Mouse (Mus musculus): Measurements from ENCODE around the gene Gbp7. TPM values are rescaled to one million over a fixed set of nuclear protein-coding genes. Genes with fewer than 3 reads are reported as not detected.
A peak's percentile ranks its signal among the peaks of the same experiment; 100 is the strongest.
"Not testable (repeated sequence)": the region's sequence is repeated elsewhere in the genome, so short reads cannot be mapped to it uniquely, and the experiment has no call there.

Gene Gbp7
- polyA plus RNA-seq, 1 experiment from 2014 or later = 3.1 TPM

DNA sequence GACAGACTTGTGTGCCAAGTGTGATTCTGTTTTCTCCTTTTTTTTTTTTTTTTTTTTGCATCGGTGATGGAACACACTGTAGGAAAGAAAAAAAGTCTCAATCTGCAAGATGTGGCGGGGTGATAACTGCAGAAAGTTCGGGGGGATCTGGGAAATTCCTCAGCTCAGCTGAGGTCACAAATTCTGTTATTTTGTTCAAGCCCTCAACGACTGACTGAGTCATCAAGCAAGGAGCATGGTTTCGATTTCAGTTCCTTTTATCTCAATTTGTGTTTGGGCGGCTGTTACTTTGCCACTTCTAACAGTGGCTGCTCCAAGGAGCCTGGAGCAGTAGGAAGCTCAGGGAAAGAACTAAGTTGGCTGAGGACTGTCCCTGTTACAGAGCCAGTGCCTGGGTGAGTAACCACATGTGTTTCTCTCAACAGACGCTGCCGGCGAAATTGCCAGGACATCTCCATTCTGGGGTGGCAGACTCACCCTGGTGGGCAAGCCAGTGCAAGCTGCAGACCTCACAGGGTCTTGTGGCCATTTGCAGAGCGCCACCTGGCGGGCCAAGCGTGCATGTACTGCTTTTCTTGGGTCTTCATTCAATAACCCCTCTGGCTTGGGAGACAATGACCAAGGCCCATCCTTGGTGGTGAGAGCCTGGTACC is 30.3 kb downstream of the Gbp7 start:
- H3K36me3 ChIP-seq (ENCODE audit: insufficient read depth, low read length) = no peaks in the 10 kb centered on the region
- H3K4me1 ChIP-seq (ENCODE audit: insufficient read depth, low read length) = no peaks in the 10 kb centered on the region; the same call in 1 of the 2 replicates
- peak overlapping the region; percentile 54 for H3K4me3 ChIP-seq (ENCODE audit: low read length)
- H3K9me3 ChIP-seq (ENCODE audit: low read length) = no peaks in the 10 kb centered on the region
- peak overlapping the region; percentile 70 for H3K4me2 ChIP-seq (replicated peaks; ENCODE audit: low read depth, low read length)
- H3K27ac ChIP-seq (ENCODE audit: low read length) = no peak overlapping the region
- peak; percentile 91 for ATAC-seq (ENCODE audit: low FRiP score, low TSS enrichment)
- H3K27me3 ChIP-seq (ENCODE audit: insufficient read depth, low read length) = no peaks in the 10 kb centered on the region
- 11% methylated on average over 12 of the region's 12 CpGs for WGBS
- H3K9ac ChIP-seq (replicated peaks; ENCODE audit: low read length) = peak overlapping the region; percentile 61

DNA sequence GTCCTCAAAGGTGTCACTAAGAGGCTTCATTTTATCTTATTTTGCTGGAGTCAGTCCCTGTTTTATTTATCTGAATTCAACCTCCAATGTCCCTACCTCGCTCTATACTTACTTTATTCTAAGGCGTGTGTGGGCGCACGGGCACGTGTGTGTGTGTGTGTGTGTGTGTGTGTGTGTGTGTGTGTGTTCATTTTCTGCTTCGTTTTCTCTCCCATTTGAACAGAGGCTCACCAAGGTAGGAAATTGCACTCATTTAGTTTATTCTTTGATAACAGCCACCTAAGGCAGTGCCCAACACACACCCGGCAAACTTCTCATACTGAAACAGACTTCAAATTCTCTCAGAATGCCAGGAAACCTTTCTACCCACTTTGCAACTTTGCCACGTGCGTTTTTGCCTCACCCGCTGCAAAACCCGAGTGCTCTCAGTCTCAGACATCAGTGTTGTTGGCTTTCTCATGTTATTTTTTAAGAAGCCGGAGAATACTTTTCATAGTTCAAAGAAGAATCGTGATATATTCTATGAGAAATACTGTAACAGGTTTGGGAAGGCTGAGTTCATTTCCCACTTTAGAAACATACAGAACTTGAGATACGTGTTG is 31.0 kb downstream of the Gbp7 start:
- Histone ChIP-seq H3K4me1 (ENCODE audit: insufficient read depth, low read length) (no peaks in the 10 kb centered on the region; the same call in 1 of the 2 replicates), H3K9ac (replicated peaks; ENCODE audit: low read length) (no peak overlapping the region), H3K27ac (ENCODE audit: low read length) (no peak overlapping the region), H3K36me3 (ENCODE audit: insufficient read depth, low read length) (no peaks in the 10 kb centered on the region), H3K4me3 (ENCODE audit: low read length) (no peak overlapping the region), H3K9me3 (ENCODE audit: low read length) (no peaks in the 10 kb centered on the region), H3K4me2 (replicated peaks; ENCODE audit: low read depth, low read length) (no peak overlapping the region), H3K27me3 (ENCODE audit: insufficient read depth, low read length) (no peaks in the 10 kb centered on the region)
- ATAC-seq (ENCODE audit: low FRiP score, low TSS enrichment) = no peak
- 89% methylated on average over 14 of the region's 14 CpGs for WGBS

DNA sequence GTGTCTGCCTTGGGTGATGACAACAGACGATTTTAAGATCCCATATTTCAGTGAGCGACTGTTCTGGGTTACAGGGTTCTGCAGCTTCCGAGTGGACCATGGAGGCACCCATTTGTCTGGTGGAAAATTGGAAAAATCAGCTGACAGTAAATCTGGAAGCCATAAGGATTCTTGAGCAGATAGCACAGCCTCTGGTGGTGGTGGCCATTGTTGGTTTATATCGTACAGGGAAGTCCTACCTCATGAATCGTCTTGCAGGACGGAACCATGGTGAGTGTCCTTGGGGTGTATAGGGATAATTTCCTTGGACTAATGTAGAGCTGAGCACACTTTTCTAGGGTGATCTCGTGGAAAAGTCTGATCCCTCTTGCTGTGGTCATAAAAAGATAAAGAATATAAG is 31.5 kb downstream of the Gbp7 start:
- Histone ChIP-seq H3K4me1 (ENCODE audit: insufficient read depth, low read length) (no peaks in the 10 kb centered on the region; the same call in 1 of the 2 replicates), H3K9ac (replicated peaks; ENCODE audit: low read length) (no peak overlapping the region), H3K4me2 (replicated peaks; ENCODE audit: low read depth, low read length) (no peak overlapping the region), H3K4me3 (ENCODE audit: low read length) (no peak overlapping the region), H3K27ac (ENCODE audit: low read length) (no peak overlapping the region), H3K36me3 (ENCODE audit: insufficient read depth, low read length) (no peaks in the 10 kb centered on the region), H3K27me3 (ENCODE audit: insufficient read depth, low read length) (no peaks in the 10 kb centered on the region), H3K9me3 (ENCODE audit: low read length) (no peaks in the 10 kb centered on the region)
- no peak for ATAC-seq (ENCODE audit: low FRiP score, low TSS enrichment)
- 82% methylated on average over 7 of the region's 7 CpGs for WGBS

DNA sequence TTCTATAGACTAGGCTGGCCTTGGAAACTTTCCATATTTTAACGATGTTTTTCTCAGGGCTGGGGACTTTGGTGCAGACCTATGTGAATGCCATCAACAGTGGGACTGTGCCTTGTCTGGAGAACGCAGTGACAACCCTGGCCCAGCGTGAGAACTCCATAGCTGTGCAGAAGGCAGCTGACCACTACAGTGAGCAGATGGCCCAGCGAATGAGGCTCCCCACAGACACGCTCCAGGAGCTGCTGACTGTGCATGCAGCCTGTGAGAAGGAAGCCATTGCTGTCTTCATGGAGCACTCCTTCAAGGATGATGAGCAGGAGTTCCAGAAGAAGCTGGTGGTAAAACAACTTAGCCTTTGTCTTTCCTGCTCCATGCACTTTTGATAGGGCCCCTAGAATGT is 37.3 kb downstream of the Gbp7 start:
- not testable (repeated sequence) for H3K9me3 ChIP-seq (ENCODE audit: low read length); H3K36me3 ChIP-seq (ENCODE audit: insufficient read depth, low read length); H3K9ac ChIP-seq (replicated peaks; ENCODE audit: low read length); H3K27me3 ChIP-seq (ENCODE audit: insufficient read depth, low read length); ATAC-seq (ENCODE audit: low FRiP score, low TSS enrichment); H3K4me1 ChIP-seq (ENCODE audit: insufficient read depth, low read length); H3K27ac ChIP-seq (ENCODE audit: low read length); H3K4me2 ChIP-seq (replicated peaks; ENCODE audit: low read depth, low read length); H3K4me3 ChIP-seq (ENCODE audit: low read length)
- WGBS = 64% methylated on average over 5 of the region's 5 CpGs

DNA sequence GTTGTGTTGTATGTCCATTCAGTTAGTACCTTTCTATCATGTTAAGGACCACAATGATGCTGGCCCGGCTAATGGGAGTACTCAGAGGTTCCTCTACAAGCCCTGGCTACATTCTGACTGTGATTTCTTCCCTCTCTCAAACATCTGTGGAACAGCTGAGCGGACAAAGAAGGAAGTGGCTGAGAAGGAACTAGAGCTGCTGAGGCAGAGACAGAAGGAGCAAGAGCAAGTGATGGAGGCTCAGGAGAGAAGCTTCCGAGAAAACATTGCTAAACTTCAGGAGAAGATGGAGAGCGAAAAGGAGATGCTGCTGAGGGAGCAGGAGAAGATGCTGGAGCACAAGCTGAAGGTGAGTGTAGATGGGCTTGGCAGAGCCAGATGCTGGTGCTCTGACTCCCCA is 40.6 kb downstream of the Gbp7 start:
- H3K9me3 ChIP-seq (ENCODE audit: low read length) = no peaks in the 10 kb centered on the region
- H3K4me2 ChIP-seq (replicated peaks; ENCODE audit: low read depth, low read length) = no peak overlapping the region
- no peaks in the 10 kb centered on the region for H3K36me3 ChIP-seq (ENCODE audit: insufficient read depth, low read length)

DNA sequence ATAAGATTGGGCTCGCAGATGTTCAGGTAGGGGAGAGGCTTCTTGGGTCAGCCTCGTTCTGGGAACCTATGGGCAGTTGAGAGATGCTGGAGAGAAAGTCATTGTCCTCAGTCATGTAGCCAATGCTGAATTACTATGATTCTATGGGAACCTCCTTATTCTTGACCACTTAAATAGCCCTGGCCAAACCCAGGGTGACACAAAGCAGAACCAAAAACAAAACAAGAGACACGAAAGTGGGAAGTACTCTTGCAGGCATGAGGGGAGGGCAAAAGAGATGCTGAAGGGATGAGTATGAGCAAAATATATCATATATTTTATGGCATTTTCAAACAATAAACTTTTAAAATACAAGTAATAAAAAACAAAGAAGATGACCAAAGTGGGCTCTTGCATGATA is 47.0 kb downstream of the Gbp7 start:
- H3K9me3 ChIP-seq (ENCODE audit: low read length) = no peaks in the 10 kb centered on the region
- H3K27ac ChIP-seq (ENCODE audit: low read length) = no peak overlapping the region
- 82% methylated on average over 3 of the region's 3 CpGs for WGBS

More for the DNA sequence above, 40.6 kb downstream of the Gbp7 start:
- no peak overlapping the region for H3K27ac ChIP-seq (ENCODE audit: low read length)
- ATAC-seq (ENCODE audit: low FRiP score, low TSS enrichment) = no peak
- no peaks in the 10 kb centered on the region for H3K4me1 ChIP-seq (ENCODE audit: insufficient read depth, low read length)
- no peak overlapping the region for H3K4me3 ChIP-seq (ENCODE audit: low read length)
- no peak overlapping the region for H3K9ac ChIP-seq (replicated peaks; ENCODE audit: low read length)
- no peaks in the 10 kb centered on the region for H3K27me3 ChIP-seq (ENCODE audit: insufficient read depth, low read length)
- 96% methylated on average over 4 of the region's 4 CpGs for WGBS

DNA sequence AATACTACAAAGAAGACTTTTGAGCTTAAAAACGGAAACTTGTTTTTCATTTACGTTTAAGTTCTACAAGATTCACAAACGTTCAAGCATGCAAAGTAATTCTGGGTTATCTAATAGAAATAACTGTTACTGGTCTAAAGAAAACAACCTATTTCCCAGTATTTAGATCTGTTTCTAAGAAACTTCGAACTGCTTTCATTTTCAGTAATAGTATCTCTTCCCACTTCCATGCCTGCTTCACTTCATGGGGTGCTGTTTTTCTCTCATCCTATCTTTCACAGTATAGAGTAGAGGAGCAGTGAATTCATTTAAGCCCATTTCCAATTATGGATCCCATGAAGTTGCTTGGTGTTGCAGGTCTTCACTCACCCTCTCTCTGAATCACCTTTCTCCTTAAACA is 48.2 kb downstream of the Gbp7 start:
- no peaks in the 10 kb centered on the region for H3K9me3 ChIP-seq (ENCODE audit: low read length)
- no peak overlapping the region for H3K9ac ChIP-seq (replicated peaks; ENCODE audit: low read length)
- H3K4me1 ChIP-seq (ENCODE audit: insufficient read depth, low read length) = no peaks in the 10 kb centered on the region
- WGBS = 83% methylated on average over 4 of the region's 4 CpGs
- no peak overlapping the region for H3K27ac ChIP-seq (ENCODE audit: low read length)
- no peak overlapping the region for H3K4me3 ChIP-seq (ENCODE audit: low read length)
- H3K27me3 ChIP-seq (ENCODE audit: insufficient read depth, low read length) = no peaks in the 10 kb centered on the region
- no peaks in the 10 kb centered on the region for H3K36me3 ChIP-seq (ENCODE audit: insufficient read depth, low read length)
- H3K4me2 ChIP-seq (replicated peaks; ENCODE audit: low read depth, low read length) = no peak overlapping the region
- no peak for ATAC-seq (ENCODE audit: low FRiP score, low TSS enrichment)

More for the DNA sequence above, 47.0 kb downstream of the Gbp7 start:
- H3K36me3 ChIP-seq (ENCODE audit: insufficient read depth, low read length) = no peaks in the 10 kb centered on the region
- no peaks in the 10 kb centered on the region for H3K27me3 ChIP-seq (ENCODE audit: insufficient read depth, low read length)
- H3K4me3 ChIP-seq (ENCODE audit: low read length) = no peak overlapping the region
- H3K4me1 ChIP-seq (ENCODE audit: insufficient read depth, low read length) = no peaks in the 10 kb centered on the region
- no peak for ATAC-seq (ENCODE audit: low FRiP score, low TSS enrichment)
- no peak overlapping the region for H3K4me2 ChIP-seq (replicated peaks; ENCODE audit: low read depth, low read length)
- H3K9ac ChIP-seq (replicated peaks; ENCODE audit: low read length) = no peak overlapping the region

DNA sequence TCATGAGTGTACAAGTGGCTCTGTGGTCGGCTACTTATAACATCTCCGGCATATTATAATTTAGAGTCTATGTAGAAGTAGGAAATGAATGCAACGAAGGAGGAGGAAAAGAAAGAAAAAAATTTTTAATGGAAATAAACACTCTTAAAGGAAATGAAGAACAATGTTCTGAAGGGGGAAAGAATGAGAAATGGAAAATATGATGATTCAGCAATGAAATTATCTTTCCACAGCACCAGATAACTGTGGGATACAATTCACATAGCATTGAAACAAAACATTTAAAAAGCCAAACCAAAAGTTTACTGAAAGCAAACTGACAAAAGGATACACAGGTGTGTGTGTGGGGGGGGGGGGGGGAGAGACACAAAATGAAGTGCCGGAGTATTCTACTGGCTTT is 52.9 kb downstream of the Gbp7 start:
- no peaks in the 10 kb centered on the region for H3K27me3 ChIP-seq (ENCODE audit: insufficient read depth, low read length)
- no peaks in the 10 kb centered on the region for H3K4me1 ChIP-seq (ENCODE audit: insufficient read depth, low read length)
- H3K36me3 ChIP-seq (ENCODE audit: insufficient read depth, low read length) = no peaks in the 10 kb centered on the region
- 87% methylated on average over 4 of the region's 4 CpGs for WGBS
- no peak overlapping the region for H3K27ac ChIP-seq (ENCODE audit: low read length)
- no peaks in the 10 kb centered on the region for H3K9me3 ChIP-seq (ENCODE audit: low read length)
- H3K9ac ChIP-seq (replicated peaks; ENCODE audit: low read length) = no peak overlapping the region
- no peak for ATAC-seq (ENCODE audit: low FRiP score, low TSS enrichment)
- no peak overlapping the region for H3K4me2 ChIP-seq (replicated peaks; ENCODE audit: low read depth, low read length)
- no peak overlapping the region for H3K4me3 ChIP-seq (ENCODE audit: low read length)

DNA sequence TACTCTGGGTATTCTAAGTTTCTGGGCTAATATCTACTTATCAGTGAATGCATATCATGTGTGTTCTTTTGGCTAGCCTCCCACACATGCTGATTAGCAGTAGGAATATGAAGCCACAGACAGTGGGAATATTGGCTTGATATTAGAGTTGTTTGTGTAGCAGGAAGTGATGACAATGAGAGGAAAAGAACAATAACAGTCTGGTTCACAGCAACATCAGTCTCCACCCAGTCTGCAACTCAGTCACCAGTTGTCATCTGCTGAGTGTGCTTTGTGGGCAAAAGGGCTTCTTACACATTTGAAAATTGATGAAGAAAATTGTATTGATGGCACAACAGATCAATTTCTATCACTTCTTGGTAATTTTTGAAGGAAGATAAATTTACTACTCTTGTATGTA is 57.2 kb downstream of the Gbp7 start:
- no peak overlapping the region for H3K27ac ChIP-seq (ENCODE audit: low read length)
- H3K27me3 ChIP-seq (ENCODE audit: insufficient read depth, low read length) = no peaks in the 10 kb centered on the region
- no peaks in the 10 kb centered on the region for H3K9me3 ChIP-seq (ENCODE audit: low read length)
- H3K4me3 ChIP-seq (ENCODE audit: low read length) = no peak overlapping the region
- H3K4me2 ChIP-seq (replicated peaks; ENCODE audit: low read depth, low read length) = no peak overlapping the region
- H3K36me3 ChIP-seq (ENCODE audit: insufficient read depth, low read length) = no peaks in the 10 kb centered on the region
- no peaks in the 10 kb centered on the region for H3K4me1 ChIP-seq (ENCODE audit: insufficient read depth, low read length)
- ATAC-seq (ENCODE audit: low FRiP score, low TSS enrichment) = no peak
- no peak overlapping the region for H3K9ac ChIP-seq (replicated peaks; ENCODE audit: low read length)

DNA sequence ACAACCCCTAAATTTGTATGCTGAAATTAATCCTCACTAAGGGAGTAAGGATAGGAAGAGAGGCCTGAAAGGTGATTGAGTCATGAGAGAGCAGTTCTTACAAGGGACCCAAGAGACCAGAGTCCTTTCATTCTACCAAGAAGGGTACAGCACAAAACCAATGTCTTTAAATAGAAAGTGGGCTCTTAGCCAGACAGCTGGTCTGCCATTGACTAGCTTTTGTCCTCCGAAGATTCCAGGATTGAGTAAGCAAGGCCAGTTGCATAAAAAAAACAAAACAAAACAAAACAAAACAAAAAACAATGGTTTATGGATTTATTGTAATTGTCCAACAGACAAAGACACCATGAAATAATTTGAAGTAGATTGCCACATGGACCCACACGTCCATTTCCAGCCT is 58.7 kb downstream of the Gbp7 start:
- Histone ChIP-seq H3K9ac (replicated peaks; ENCODE audit: low read length) (no peak overlapping the region), H3K9me3 (ENCODE audit: low read length) (no peaks in the 10 kb centered on the region), H3K36me3 (ENCODE audit: insufficient read depth, low read length) (no peaks in the 10 kb centered on the region), H3K27ac (ENCODE audit: low read length) (no peak overlapping the region), H3K4me3 (ENCODE audit: low read length) (no peak overlapping the region), H3K4me1 (ENCODE audit: insufficient read depth, low read length) (no peaks in the 10 kb centered on the region), H3K4me2 (replicated peaks; ENCODE audit: low read depth, low read length) (no peak overlapping the region), H3K27me3 (ENCODE audit: insufficient read depth, low read length) (no peaks in the 10 kb centered on the region)
- ATAC-seq (ENCODE audit: low FRiP score, low TSS enrichment) = no peak
- 80% methylated on average over 2 of the region's 2 CpGs for WGBS

All from kidney, embryonic 16.5 days (tissue).